Mouse (Mus musculus) 3T3-L1 (cell line): ENCODE results near the gene Ptn.
"Not testable (repeated sequence)": the region's sequence is repeated elsewhere in the genome, so short reads cannot be mapped to it uniquely, and the experiment has no call there.

Source experiments
- DNase-seq: peaks from one replicate; pipeline ENCODE4 v3.0.0-alpha.2; 2015; ENCODE audit warnings: low read depth, low spot score

Ptn gene

GRCm38 (mm10) chr6:36755001-36755885 lies 54.8 kb downstream of the Ptn start:
- no peak for DNase-seq

- no peak for DNase-seq
These were observed 57.1 kb downstream of the Ptn start for GRCm38 (mm10) chr6:36752887-36753286.

GRCm38 (mm10) chr6:36739811-36740210 lies 70.2 kb downstream of the Ptn start:
- DNase-seq = no peak

- DNase-seq = no peak
These were observed 73.3 kb downstream of the Ptn start for GRCm38 (mm10) chr6:36736763-36737162.

GRCm38 (mm10) chr6:36735622-36736021 lies 74.4 kb downstream of the Ptn start:
- not testable (repeated sequence) for DNase-seq

GRCm38 (mm10) chr6:36729811-36730210 lies 80.2 kb downstream of the Ptn start:
- not testable (repeated sequence) for DNase-seq

GRCm38 (mm10) chr6:36728079-36728478 lies 81.9 kb downstream of the Ptn start:
- no peak for DNase-seq

- DNase-seq = peak; percentile 76
These were observed 84.4 kb downstream of the Ptn start for GRCm38 (mm10) chr6:36725509-36726160.

- no peak for DNase-seq
These were observed 87.1 kb downstream of the Ptn start for GRCm38 (mm10) chr6:36722769-36723549.

- peak; percentile 68 for DNase-seq
These were observed 96.7 kb downstream of the Ptn start for GRCm38 (mm10) chr6:36713329-36713728.

- peak; percentile 55 for DNase-seq
These were observed 114.5 kb downstream of the Ptn start for GRCm38 (mm10) chr6:36695481-36695880.

GRCm38 (mm10) chr6:36691497-36691896 lies 118.5 kb downstream of the Ptn start:
- DNase-seq = peak; percentile 81

- DNase-seq = no peak
These were observed 119.1 kb downstream of the Ptn start for GRCm38 (mm10) chr6:36690941-36691340.

- DNase-seq = peak; percentile 78
These were observed 133.0 kb downstream of the Ptn start for GRCm38 (mm10) chr6:36676710-36677691.

- no peak for DNase-seq
These were observed 137.4 kb downstream of the Ptn start for GRCm38 (mm10) chr6:36672399-36673221.

GRCm38 (mm10) chr6:36671274-36671673 lies 138.7 kb downstream of the Ptn start:
- DNase-seq = peak; percentile 70
